Comparison of ENCODE assay signal across 8 mouse cellular contexts in genomic region chr6:106769290-106769866, GRCm38 (mm10). TPM values are rescaled to one million over a fixed set of nuclear protein-coding genes. Genes with fewer than 3 reads are reported as not detected.
DNase-seq lines count a peak whose midpoint lies in the region; ATAC-seq and TF ChIP-seq lines count a peak whose summit lies in the region.

No protein-coding gene starts in this region.

- POLR2A ChIA-PET in Patski (lab: Charles Lee): interaction anchor here (1.8 kb wide), 1 partner anchor 10 kb away, joined by 5 read pairs; no protein-coding TSS in a partner anchor

- H3K27ac ChIP-seq in kidney, adult 2 months (ENCODE audit: insufficient read depth, low read depth, low read length): peak overlapping the region; percentile 39; the same call in 1 of the 2 replicates
- peak overlapping the region; percentile 82 for H3K27ac ChIP-seq in liver, embryonic 16.5 days (ENCODE audit: low read length)

- in situ Hi-C loops in Patski (cut with MboI; ENCODE audit: low pct_unique_long_range_greater_than_20kb): no loop called here

- H3K4me1 ChIP-seq in kidney, adult 2 months (ENCODE audit: control insufficient read depth, insufficient read depth, low read length): peaks cover 4% of the 10 kb centered on the region; the same call in 1 of the 2 replicates
- H3K4me1 ChIP-seq in liver, embryonic 16.5 days (ENCODE audit: control insufficient read depth, low read depth, low read length): peaks cover 6% of the 10 kb centered on the region

- CTCF ChIA-PET in Patski (lab: Charles Lee): no interaction called here

- peak overlapping the region; percentile 73 for H3K9ac ChIP-seq in liver, embryonic 16.5 days (ENCODE audit: low read depth, low read length)

- TF ChIP-seq CTCF in kidney, adult 2 months (conservative IDR thresholded peaks at IDR 0.05; ENCODE audit: insufficient read depth, insufficient read length, low read depth, low read length): no peak
- no peak for TF ChIP-seq CTCF in Patski (IDR thresholded peaks at IDR 0.05)

- ATAC-seq in Patski: peak; percentile 75
- peak; percentile 66 for ATAC-seq in granulocyte monocyte progenitor cell, adult 5-6 weeks (replicated peaks; ENCODE audit: poor library complexity, severe bottlenecking)
- peak; percentile 69 for ATAC-seq in liver, embryonic 16.5 days (ENCODE audit: low read depth)

- WGBS in kidney, adult 2 months: under 1% methylated on average over 33 of the region's 33 CpGs
- WGBS in liver, embryonic 16.5 days (ENCODE audit: insufficient replicate concordance): under 1% methylated on average over 33 of the region's 33 CpGs

- H3K9me3 ChIP-seq in liver, embryonic 16.5 days (replicated peaks; ENCODE audit: control insufficient read depth, low read length): no peaks in the 10 kb centered on the region

- no peak for TF ChIP-seq POLR2A in kidney, adult 2 months (IDR thresholded peaks at IDR 0.05; ENCODE audit: low read depth, low read length)

- no peaks in the 10 kb centered on the region for H3K27me3 ChIP-seq in kidney, adult 2 months (replicated peaks; ENCODE audit: control insufficient read depth, insufficient read depth, low read length)
- no peaks in the 10 kb centered on the region for H3K27me3 ChIP-seq in Patski
- H3K27me3 ChIP-seq in liver, embryonic 16.5 days (ENCODE audit: control insufficient read depth, insufficient read depth, low read depth, low read length): no peaks in the 10 kb centered on the region; the same call in 1 of the 2 replicates

- peaks cover 2% of the 10 kb centered on the region; the same call in 1 of the 2 replicates for H3K36me3 ChIP-seq in kidney, adult 2 months (ENCODE audit: control insufficient read depth, insufficient read depth, low read length)
- H3K36me3 ChIP-seq in liver, embryonic 16.5 days (ENCODE audit: control insufficient read depth, insufficient read depth): peaks cover 11% of the 10 kb centered on the region; the same call in 1 of the 2 replicates

- H3K4me2 ChIP-seq in liver, embryonic 16.5 days (ENCODE audit: low read depth, low read length): peak overlapping the region; percentile 90

- peak overlapping the region; percentile 78 for H3K4me3 ChIP-seq in kidney, adult 2 months (ENCODE audit: insufficient read depth, low read depth, low read length)
- peak overlapping the region; percentile 90 for H3K4me3 ChIP-seq in liver, embryonic 16.5 days (ENCODE audit: low read depth, low read length)

- peak; percentile 8 for DNase-seq in kidney, adult 2 months
- no peak for DNase-seq in kidney, postnatal 10 days
- no peak for DNase-seq in Patski (ENCODE audit: low read depth, low spot score)
- DNase-seq in left cerebral cortex, adult 9 months (ENCODE audit: low spot score in 2 of 2): no peak
- DNase-seq in cerebellum, adult 11 months: no peak
- DNase-seq in c-Kit-positive CD71-positive TER-119-positive erythroid progenitor cells, embryonic 14.5 days (ENCODE audit: low spot score): no peak

RNA-seq across cellular contexts. Expression of gene Trnt1, which starts 0.5 kb away (rescaled TPM):
- 6.9 and 9.4 TPM in 2 replicates for polyA plus RNA-seq in kidney, adult 2 months (2012; rRNA removed)
- polyA plus RNA-seq in Patski (2021): 38.0 TPM
- 41.2 and 45.9 TPM in 2 replicates for total RNA-seq in granulocyte monocyte progenitor cell, adult 5-6 weeks (2014; fragmentation: Nextera tagmentation)
- total RNA-seq in granulocyte monocyte progenitor cell, adult 5-6 weeks (2017): 103 and 109 TPM in 2 replicates
- 24.4 and 24.9 TPM in 2 replicates for polyA plus RNA-seq in liver, embryonic 16.5 days (2015; fragmentation: Nextera tagmentation; extraction: Ambion mirVana)

RNA-seq across cellular contexts. Expression of gene Il5ra, which starts 20.5 kb away (rescaled TPM):
- polyA plus RNA-seq in kidney, adult 2 months (2012; rRNA removed): 0.37 and 0.94 TPM in 2 replicates
- polyA plus RNA-seq in Patski (2021): 0.03 TPM
- not detected in 2 replicates for total RNA-seq in granulocyte monocyte progenitor cell, adult 5-6 weeks (2014; fragmentation: Nextera tagmentation)
- total RNA-seq in granulocyte monocyte progenitor cell, adult 5-6 weeks (2017): 0.15 and 1.4 TPM in 2 replicates
- 0.08 and 0.09 TPM in 2 replicates for polyA plus RNA-seq in liver, embryonic 16.5 days (2015; fragmentation: Nextera tagmentation; extraction: Ambion mirVana)

RNA-seq across cellular contexts. Expression of gene Crbn, which starts 30.5 kb away (rescaled TPM):
- 14.0 and 17.7 TPM in 2 replicates for polyA plus RNA-seq in kidney, adult 2 months (2012; rRNA removed)
- polyA plus RNA-seq in Patski (2021): 42.1 TPM
- 17.0 and 24.8 TPM in 2 replicates for total RNA-seq in granulocyte monocyte progenitor cell, adult 5-6 weeks (2014; fragmentation: Nextera tagmentation)
- total RNA-seq in granulocyte monocyte progenitor cell, adult 5-6 weeks (2017): 42.7 and 42.8 TPM in 2 replicates
- 20.0 and 21.7 TPM in 2 replicates for polyA plus RNA-seq in liver, embryonic 16.5 days (2015; fragmentation: Nextera tagmentation; extraction: Ambion mirVana)
